Mouse (Mus musculus) lung, adult 2 months (tissue): ENCODE results near the gene Prr5.

Experiments used
- CTCF ChIP-seq: fragments of 200-500 bp; IDR thresholded peaks from 2 replicates; pipeline ENCODE4 v1.5.1; 2011; ENCODE audit warnings: mild to moderate bottlenecking, low read length, control low read depth; ENCODE audit not compliant: insufficient read depth
- POLR2A ChIP-seq: fragments of 200-500 bp; IDR thresholded peaks from 2 replicates; pipeline ENCODE4 v1.6.1; 2011; ENCODE audit warnings: low read depth, mild to moderate bottlenecking, control low read depth, low read length, borderline replicate concordance; ENCODE audit errors: extremely low read depth

DNA sequence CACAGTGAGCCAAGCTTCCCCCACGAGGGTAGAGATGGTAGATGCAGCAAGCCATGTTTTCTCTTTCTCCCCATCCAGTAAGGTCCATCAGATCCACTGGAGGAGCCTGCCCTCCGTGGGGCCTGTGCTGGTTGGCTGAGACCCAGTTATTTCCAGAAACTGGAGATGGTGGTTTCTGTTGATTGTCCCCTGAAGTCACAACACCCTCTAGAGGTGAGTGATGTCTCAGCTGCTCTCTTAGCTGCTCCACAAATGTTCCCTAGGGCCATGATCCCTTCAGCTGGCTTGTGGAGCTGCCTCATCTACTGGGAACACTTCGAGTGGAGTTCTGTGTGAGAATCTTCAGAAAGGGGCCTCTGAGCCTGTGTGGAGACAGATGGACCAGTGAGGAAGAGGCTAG lies 49.4 kb downstream of the Prr5 start:
- no peak for TF ChIP-seq CTCF
- TF ChIP-seq POLR2A = no peak
